Mouse (Mus musculus) myocyte (in vitro differentiated cells): ENCODE measurements around the gene Ncor2.

Source experiments
- MAX ChIP-seq: IDR thresholded peaks from one replicate; pipeline ENCODE4 v1.6.1; 2011; ENCODE audit warnings: low read depth, mild to moderate bottlenecking, control low read depth
- MYOG ChIP-seq, 3 experiments: IDR thresholded peaks; one replicate each; pipeline ENCODE4 v1.6.1; 2011; ENCODE audit warnings: control low read depth in 2 of 3, low read depth in 2 of 3, mild to moderate bottlenecking in 2 of 3; ENCODE audit not compliant: insufficient read length in 2 of 3, control insufficient read depth in 1 of 3, insufficient read depth in 1 of 3
- POLR2A ChIP-seq: IDR thresholded peaks from one replicate; pipeline ENCODE4 v1.6.1; 2011; ENCODE audit warnings: low read depth, mild to moderate bottlenecking, control low read depth, moderate library complexity; ENCODE audit not compliant: insufficient read length
- TCF12 ChIP-seq: IDR thresholded peaks from one replicate; pipeline ENCODE4 v1.6.1; 2011; ENCODE audit warnings: mild to moderate bottlenecking, control low read depth; ENCODE audit not compliant: poor library complexity, insufficient read depth, severe bottlenecking

DNA sequence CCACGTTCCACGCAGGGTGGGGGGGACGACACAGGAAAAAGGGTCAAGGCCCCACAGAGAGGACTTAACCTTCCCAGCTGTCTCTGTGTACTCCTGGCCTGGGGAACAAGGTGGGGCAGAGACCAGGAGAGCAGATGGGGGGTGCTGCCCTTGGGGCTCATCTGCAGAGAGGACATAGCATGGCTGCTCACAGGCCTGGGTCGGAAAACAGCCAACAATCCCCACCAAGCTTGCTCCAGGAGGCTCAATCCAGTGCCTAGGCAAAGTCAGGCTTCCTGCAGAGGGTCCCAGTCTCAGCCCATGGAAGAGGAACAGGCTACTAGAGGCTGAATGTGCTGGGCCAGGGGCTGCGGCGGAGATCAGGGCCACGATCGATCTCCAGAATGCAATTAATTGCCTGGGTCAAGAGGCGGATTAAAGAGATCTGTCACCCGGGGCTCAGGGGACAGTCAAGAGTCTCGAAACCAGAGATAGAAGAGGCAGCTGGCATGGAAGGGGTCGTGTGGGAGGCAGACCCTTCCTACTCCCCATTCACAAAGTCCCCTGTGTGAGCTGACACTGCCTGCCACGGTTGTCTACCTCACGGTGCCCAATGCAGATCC lies 19.1 kb downstream of the Ncor2 start:
- no peak for TF ChIP-seq TCF12
- TF ChIP-seq MAX: no peak
- TF ChIP-seq POLR2A: no peak
- peak in 1 of 3 experiments; percentile 49 for TF ChIP-seq MYOG (IDR thresholded peaks at IDR 0.05; ENCODE audit: control insufficient read depth in 1 of 3, insufficient read depth in 1 of 3, insufficient read length in 2 of 3, low read depth in 2 of 3)
